Mouse (Mus musculus) embryonic facial prominence, embryonic 11.5 days (tissue): ENCODE measurements around the gene Olfr702. TPM values are rescaled to one million over a fixed set of nuclear protein-coding genes. Genes with fewer than 3 reads are reported as not detected.

Source experiments
- ATAC-seq: fragments of 200-750 bp; cut with Nextera tagmentation; replicated peaks from 2 replicates; pipeline ENCODE4 v1.8.0; 2017; ENCODE audit warnings: low read depth; ENCODE audit not compliant: insufficient number of reproducible peaks, low FRiP score, low TSS enrichment
- DNase-seq: peaks from one replicate; pipeline ENCODE4 v3.0.0-alpha.2; 2015; ENCODE audit warnings: low spot score
- H3K27ac ChIP-seq: fragments of 300-500 bp; sonication (generic); replicated peaks from 2 replicates; pipeline ENCODE4 v1.5.1; 2014; ENCODE audit warnings: mild to moderate bottlenecking, low read depth, low read length, control low read depth
- H3K27me3 ChIP-seq: fragments of 300-500 bp; sonication (generic); 2 replicates; pipeline ENCODE4 v1.6.1; 2014; ENCODE audit warnings: mild to moderate bottlenecking, low read length, moderate library complexity, mixed read lengths; ENCODE audit not compliant: control insufficient read depth, insufficient read depth
- H3K36me3 ChIP-seq: fragments of 300-500 bp; sonication (generic); replicated peaks from 2 replicates; pipeline ENCODE4 v1.6.1; 2014; ENCODE audit warnings: low read depth, mild to moderate bottlenecking, low read length, moderate library complexity, mixed read lengths; ENCODE audit not compliant: control insufficient read depth, insufficient read depth
- H3K4me1 ChIP-seq: fragments of 300-500 bp; sonication (generic); 2 replicates; pipeline ENCODE4 v1.6.1; 2014; ENCODE audit warnings: low read length, mixed read lengths; ENCODE audit not compliant: control insufficient read depth, insufficient read depth
- H3K4me2 ChIP-seq: fragments of 300-500 bp; sonication (generic); 2 replicates; pipeline ENCODE4 v1.6.1; 2014; ENCODE audit warnings: low read depth, mild to moderate bottlenecking, control low read depth, low read length, moderate library complexity
- H3K4me3 ChIP-seq: fragments of 300-500 bp; sonication (generic); 2 replicates; pipeline ENCODE4 v1.5.1; 2014; ENCODE audit warnings: low read depth, low read length, control low read depth
- H3K9ac ChIP-seq: fragments of 300-500 bp; sonication (generic); replicated peaks from 2 replicates; pipeline ENCODE4 v1.6.1; 2014; ENCODE audit warnings: mild to moderate bottlenecking, control low read depth, low read length
- H3K9me3 ChIP-seq: fragments of 300-500 bp; sonication (generic); replicated peaks from 2 replicates; pipeline ENCODE4 v1.6.1; 2016; ENCODE audit warnings: mild to moderate bottlenecking, low read length, inconsistent platforms, mixed read lengths; ENCODE audit not compliant: control insufficient read depth
- WGBS: fragments of 180-500 bp; shearing (Covaris S2); extraction: QIAGEN DNeasy Blood & Tissue Kit; methylation state at CpG from one replicate; pipeline ENCODE4 v1.1.7; 2014; 5-methylcytosine and 5-hydroxymethylcytosine counted together
- polyA plus RNA-seq: library from polyadenylated mRNA; unstranded; fragments of >200 nt; fragmentation: Nextera tagmentation; extraction: Ambion mirVana; gene quantifications from 2 replicates; pipeline ENCODE4 v1.2.1, GENCODE M21; 2014

The Olfr702 gene
- polyA plus RNA-seq, 1 experiment from 2014 or later: not detected

GRCm38 (mm10) chr7:106793098-106793497 lies 40.6 kb downstream of the Olfr702 start, which contains the start of gene Olfr699:
Olfr699 (minus strand) TSS chr7:106793198.
- Histone ChIP-seq H3K36me3 (no peaks in the 10 kb centered on the region), H3K27ac (no peak within 1 kb of the TSS), H3K9ac (no peak within 1 kb of the TSS), H3K4me2 (no peak within 1 kb of the TSS), H3K9me3 (no peaks in the 10 kb centered on the region), H3K27me3 (no peaks in the 10 kb centered on the region), H3K4me1 (no peaks in the 10 kb centered on the region), H3K4me3 (no peak within 1 kb of the TSS)
- no peak for ATAC-seq
- 79% methylated on average over 1 of the region's 1 CpGs for WGBS
- DNase-seq: no peak

GRCm38 (mm10) chr7:106788330-106788729 lies 45.4 kb downstream of the Olfr702 start:
- H3K4me1 ChIP-seq: no peaks in the 10 kb centered on the region
- no peak for ATAC-seq

More at GRCm38 (mm10) chr7:106788330-106788729, 45.4 kb downstream of the Olfr702 start:
- Histone ChIP-seq H3K36me3 (no peaks in the 10 kb centered on the region), H3K4me3 (no peak overlapping the region), H3K9me3 (no peaks in the 10 kb centered on the region), H3K27ac (no peak overlapping the region), H3K4me2 (no peak overlapping the region), H3K9ac (no peak overlapping the region), H3K27me3 (no peaks in the 10 kb centered on the region)
- no peak for DNase-seq

Other genes starting within 250 kb of the Olfr702 start
- gene Olfr693, start 153.3 kb downstream of the Olfr702 start, polyA plus RNA-seq: not detected in 2 replicates
- gene Olfr694, start 142.1 kb downstream of the Olfr702 start, polyA plus RNA-seq: not detected in 2 replicates
- not detected in 2 replicates for gene Olfr695, start 117.5 kb downstream of the Olfr702 start, polyA plus RNA-seq
- gene Olfr697, start 91.5 kb downstream of the Olfr702 start, polyA plus RNA-seq: not detected in 2 replicates
- not detected in 2 replicates for gene Olfr698, start 78.5 kb downstream of the Olfr702 start, polyA plus RNA-seq
- gene Olfr699, start 40.7 kb downstream of the Olfr702 start, polyA plus RNA-seq: not detected in 2 replicates
- gene Olfr700, start 25.1 kb downstream of the Olfr702 start, polyA plus RNA-seq: not detected in 2 replicates
- gene Olfr701, start 19.8 kb downstream of the Olfr702 start, polyA plus RNA-seq: not detected in 2 replicates
- not detected in 2 replicates for gene Olfr703, start 9.5 kb upstream of the Olfr702 start, polyA plus RNA-seq
- not detected in 2 replicates for gene Olfr704, start 29.3 kb upstream of the Olfr702 start, polyA plus RNA-seq
- not detected in 2 replicates for gene Olfr705, start 43.0 kb upstream of the Olfr702 start, polyA plus RNA-seq
- gene Olfr706, start 54.3 kb upstream of the Olfr702 start, polyA plus RNA-seq: not detected in 2 replicates
- gene Olfr707, start 67.3 kb upstream of the Olfr702 start, polyA plus RNA-seq: not detected in 2 replicates
- gene Olfr1532-ps1, start 74.1 kb upstream of the Olfr702 start, polyA plus RNA-seq: not detected in 2 replicates
- not detected in 2 replicates for gene Olfr709-ps1, start 98.3 kb upstream of the Olfr702 start, polyA plus RNA-seq
- not detected in 2 replicates for gene Olfr710, start 114.4 kb upstream of the Olfr702 start, polyA plus RNA-seq
- gene Olfr6, start 130.0 kb upstream of the Olfr702 start, polyA plus RNA-seq: not detected in 2 replicates
- gene Olfr711, start 141.6 kb upstream of the Olfr702 start, polyA plus RNA-seq: not detected in 2 replicates
- gene Olfr2, start 172.2 kb upstream of the Olfr702 start, polyA plus RNA-seq: not detected in 2 replicates
- not detected in 2 replicates for gene Olfr713, start 197.3 kb upstream of the Olfr702 start, polyA plus RNA-seq
- gene Olfr714, start 237.1 kb upstream of the Olfr702 start, polyA plus RNA-seq: not detected in 2 replicates